Mouse (Mus musculus): ENCODE data around the gene Hax1.

Hax1 gene

GRCm38 (mm10) chr3:89998612-89999054 is at the start of gene Hax1:
Gene Hax1 (minus strand): TSS chr3:89998780.
- peak; percentile 97 for DNase-seq

GRCm38 (mm10) chr3:90036263-90036662 is 37.7 kb upstream of the Hax1 start:
- no peak for DNase-seq

DNA sequence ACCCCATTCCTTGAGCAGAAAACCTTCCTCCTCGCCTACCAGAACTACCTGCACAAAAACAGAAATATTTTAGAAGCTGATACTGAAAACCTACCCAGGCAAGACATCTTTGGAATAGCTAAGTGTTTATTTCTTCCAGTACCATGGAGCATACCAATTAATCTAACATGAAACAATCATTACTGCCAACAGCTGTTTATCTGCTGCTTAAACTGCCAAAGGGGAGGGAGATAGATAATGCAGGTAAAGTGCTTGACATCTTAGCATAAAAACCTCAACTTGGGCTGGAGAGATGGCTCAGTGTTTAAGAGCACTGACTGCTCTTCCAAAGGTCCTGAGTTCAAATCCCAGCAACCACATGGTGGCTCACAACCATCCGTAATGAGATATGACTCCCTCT is 36.1 kb upstream of the Hax1 start:
- DNase-seq, result no peak

DNA sequence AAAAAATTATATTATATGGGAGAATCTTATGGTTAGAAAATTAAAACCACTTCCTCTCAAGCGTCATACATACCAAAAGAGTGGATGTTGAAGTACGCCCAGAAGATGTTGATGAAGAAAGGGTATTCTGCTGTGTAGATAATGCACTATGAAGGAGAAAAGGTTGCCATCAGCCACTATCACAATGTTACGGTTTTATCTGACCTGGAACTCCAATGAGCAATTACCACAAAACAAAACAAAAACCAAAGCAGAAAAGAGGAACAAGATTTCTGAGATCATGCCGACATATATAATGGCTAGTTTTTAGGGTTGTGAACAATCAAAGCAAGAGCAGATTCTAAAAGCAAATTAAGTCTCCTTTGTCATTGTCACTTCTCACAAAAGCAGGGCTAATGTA is 18.0 kb upstream of the Hax1 start:
- no peak for DNase-seq

DNA sequence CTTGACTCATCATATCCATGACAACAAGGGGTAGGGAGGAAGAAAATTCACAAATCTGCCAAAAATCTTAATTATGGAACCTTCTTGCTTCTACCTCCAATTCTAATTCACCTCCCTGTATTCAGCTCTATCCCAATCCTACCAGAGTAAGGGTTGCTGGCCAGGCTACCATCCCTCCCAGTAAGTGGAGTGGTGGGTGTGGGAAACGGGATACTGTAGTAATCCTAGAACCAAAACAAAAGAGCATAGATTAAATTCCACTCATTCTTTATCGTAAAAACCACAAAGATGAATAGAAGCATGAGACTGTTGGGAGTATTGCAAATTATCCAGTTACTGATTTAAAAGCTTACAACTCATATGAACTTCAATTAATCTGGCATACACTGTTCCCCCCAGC is 11.7 kb upstream of the Hax1 start:
- DNase-seq, result no peak

GRCm38 (mm10) chr3:90004091-90004796 is 5.7 kb upstream of the Hax1 start:
- no peak for DNase-seq

- no peak for DNase-seq
These were observed 1.2 kb upstream of the Hax1 start for GRCm38 (mm10) chr3:89999830-90000229.

DNA sequence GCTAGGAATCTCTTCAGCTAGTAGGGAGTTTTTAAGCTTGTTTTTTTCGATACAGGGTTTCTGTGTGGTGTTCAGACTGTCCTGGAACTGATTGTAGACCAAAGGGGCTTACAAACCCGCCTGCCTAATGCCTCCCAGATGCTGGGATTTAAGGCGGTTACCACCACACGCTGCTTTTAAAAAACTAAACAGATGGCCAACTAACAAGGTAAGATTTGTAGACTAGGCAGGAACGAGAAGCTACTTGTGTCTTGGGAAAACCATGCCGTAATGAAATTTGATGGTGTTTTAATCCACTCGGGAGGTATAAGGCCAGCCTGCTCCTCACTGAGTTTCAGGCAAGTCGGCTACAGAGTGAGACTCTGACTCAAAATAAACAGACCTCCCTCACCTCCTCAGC is 510 bp upstream of the Hax1 start:
- no peak for DNase-seq

DNA sequence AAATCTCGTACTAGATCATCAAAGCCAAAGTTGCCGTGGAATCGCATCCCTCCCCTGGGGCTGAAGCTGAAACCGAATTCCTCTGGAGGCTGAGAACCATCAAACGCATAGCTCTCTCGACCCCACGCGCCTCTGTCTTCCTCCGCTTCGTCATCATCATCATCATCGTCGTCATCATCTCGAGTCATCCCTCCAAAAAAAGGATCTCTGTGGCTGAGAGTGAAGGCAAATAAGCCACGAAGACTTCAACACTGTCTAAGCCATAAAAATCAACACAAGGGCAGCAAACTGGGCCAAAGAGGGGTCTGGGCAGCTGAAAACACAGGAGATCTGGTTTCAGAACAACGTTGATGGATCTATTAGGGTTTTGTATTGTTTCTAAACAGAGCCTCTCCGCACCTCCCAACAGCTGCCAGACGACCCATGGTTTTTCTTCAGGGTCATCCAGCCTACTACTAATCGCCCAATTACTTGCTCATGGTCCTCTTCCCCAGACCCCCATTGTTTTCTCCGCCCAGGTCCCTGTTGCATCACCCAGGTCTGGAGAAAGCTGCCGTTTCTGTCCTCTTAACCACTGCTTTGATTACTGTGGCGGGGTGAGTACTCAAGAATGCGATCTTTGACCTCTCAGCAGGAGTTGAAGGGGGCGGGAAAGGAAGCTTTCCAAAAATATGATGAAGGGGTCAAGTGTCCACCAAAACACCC is 637 bp downstream of the Hax1 start:
- DNase-seq, result no peak

DNA sequence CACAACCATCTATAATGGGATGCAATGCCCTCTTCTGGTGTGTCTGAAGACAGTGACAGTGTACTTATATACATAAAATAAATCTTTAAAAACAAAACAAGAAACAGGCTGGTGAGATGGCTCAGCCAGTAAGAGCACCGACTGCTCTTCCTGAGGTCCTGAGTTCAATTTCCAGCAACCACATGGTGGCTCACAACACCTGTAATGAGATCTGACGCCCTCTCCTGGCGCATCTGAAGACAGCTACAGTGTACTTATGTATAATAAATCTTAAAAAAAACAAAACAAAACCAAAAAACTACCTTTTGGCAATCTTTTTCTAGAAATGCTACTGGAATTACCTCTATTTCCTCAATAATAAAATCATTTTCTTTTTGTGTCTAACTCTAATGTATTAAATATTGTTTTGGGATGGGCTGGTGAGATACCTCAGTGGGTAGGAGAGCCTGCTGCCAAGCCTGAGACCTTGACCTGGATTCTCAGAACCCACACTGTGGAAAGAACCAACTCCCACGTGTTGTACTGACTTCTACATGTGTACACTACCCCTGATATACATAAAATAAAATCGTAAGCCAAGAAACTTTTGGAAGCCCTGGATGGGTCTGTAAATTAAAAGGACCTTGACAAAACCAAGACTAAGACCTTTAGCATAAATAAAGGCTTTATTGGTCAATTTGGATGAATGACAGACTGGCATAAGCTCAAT is 3.6 kb downstream of the Hax1 start:
- DNase-seq, result no peak

GRCm38 (mm10) chr3:89987822-89988221 is 10.8 kb downstream of the Hax1 start:
- DNase-seq, result no peak

DNA sequence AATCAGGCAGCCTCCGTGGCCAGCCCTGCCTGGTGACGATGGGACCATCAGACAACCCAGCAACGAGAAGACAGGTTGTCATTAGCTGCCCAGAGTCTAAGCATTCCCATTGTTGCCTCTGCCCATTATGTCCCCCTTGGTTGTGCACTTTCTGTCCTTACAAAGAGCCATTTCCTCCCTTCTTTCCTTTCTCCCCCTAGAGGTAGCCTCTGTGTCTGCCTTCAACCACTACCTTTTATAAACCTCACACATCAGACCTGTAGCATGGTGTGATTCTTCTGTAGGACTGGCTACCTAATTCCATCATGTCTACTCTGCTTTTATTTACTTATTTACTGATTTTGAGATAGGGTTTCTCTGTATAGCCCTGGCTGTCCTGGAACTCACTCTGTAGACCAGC is 11.4 kb downstream of the Hax1 start:
- no peak for DNase-seq

DNA sequence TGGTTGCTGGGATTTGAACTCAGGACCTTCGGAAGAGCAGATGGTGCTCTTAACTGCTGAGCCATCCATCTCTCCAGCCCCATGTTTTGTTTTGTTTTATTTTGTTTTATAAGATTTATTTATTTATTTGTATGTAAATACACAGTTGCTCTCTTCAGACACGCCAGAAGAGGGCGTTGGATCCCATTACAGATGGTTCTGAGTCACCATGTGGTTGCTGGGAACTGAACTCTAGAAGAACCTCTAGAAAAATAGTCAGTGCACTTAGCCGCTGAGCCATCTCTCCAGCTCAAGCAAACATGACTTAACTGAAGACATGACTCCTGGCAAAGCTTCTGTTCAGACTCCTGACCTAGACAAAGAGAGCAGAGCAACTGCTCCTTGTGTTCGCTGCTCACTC is 16.2 kb downstream of the Hax1 start:
- no peak for DNase-seq

DNA sequence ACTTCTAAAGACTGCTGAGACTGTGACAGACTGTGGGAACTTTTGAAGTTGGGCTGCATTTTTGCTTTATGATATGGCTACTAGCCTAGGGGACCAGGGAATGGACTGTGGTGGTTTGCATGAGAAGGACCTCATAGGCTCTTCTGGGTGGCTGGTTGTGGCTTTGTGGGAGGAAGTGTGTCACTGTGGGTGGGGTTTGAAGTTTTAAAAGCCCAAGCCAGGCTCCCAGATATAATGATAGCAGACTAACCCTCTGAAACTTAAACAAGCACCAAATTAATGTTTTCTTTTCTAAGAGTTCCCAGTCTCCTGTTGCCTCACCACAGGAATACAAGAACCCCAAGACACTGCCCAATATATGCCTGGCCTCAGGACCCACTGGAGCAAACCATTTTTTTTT is 21.7 kb downstream of the Hax1 start:
- no peak for DNase-seq

DNA sequence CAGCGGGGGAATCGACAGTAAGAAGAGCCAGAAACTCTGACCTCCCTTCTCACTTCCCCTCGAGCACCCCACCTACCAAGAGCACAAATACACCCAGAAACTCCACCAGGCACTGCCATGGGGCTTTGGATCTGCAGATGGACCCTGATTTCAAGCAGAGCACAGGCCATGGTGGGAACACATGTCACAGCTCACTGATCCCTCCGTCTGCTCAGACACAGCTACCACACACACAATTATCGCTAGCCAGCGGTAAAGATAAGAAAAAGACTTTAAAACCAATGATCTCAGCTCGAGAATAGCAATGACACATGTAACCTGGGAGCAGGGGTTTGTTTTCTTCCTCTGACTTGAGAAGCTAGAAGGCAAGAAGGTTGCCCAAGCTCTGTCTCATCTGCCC is 30.1 kb downstream of the Hax1 start:
- DNase-seq, result no peak

GRCm38 (mm10) chr3:89966946-89967345 is 31.6 kb downstream of the Hax1 start:
- DNase-seq, result peak; percentile 46

DNA sequence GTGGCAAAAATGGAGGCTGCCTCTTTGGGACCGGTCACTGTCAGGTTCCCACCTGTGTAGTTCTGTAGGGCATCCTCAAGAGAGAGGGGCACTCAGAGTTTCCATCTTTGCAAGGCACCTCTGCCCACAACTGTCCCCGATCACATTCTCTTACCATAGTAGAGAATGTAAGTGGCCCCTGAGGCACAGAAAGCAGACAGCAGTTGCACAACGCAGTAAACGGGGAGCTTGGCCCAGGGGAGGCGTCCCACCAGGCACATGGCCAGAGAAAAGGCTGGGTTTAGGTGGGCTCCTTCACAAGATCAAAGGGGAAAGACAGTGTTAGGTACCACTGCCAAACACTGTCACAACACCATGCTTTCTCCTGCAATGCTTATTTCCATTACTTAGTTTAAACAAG is 32.6 kb downstream of the Hax1 start:
- no peak for DNase-seq

GRCm38 (mm10) chr3:89965557-89965956 is 33.0 kb downstream of the Hax1 start:
- no peak for DNase-seq

DNA sequence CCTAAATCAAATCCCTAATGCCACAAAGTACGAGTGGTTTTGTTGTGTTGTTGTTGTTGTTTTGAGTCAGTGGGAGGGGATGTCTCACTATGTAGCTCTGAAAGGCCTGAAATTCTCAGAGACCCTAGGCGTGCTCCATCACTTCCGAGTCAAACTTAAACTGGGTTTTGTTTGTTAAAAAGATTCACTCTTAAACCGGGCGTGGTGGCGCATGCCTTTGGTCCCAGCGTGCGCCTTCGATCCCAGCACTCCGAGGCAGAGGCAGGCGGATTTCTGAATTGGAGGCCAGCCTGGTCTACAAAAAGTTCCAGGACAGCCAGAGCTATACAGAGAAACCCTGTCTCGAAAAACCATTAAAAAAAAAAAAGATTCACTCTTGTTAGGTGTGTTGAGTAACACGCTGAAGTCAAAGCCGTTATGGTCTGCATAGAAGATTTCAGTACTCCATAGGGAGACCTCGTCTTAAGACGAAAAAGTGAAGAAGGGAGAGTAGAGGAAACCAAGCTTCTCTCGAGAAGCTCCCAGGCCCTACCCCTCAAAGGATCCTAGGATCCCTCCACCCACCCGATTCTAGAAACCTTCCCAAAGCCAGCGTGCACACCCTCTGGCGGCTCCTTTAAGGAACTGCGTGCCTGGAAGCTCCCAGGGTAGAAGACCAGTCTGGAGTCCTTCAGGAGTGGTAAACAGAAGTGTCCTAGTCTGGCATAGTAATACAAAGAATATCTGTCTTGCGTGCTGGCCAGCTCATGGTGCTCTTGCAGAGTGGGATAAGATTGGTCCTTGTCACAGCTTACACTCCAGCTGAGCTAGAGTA is 34.4 kb downstream of the Hax1 start:
- DNase-seq, result peak; percentile 85

DNA sequence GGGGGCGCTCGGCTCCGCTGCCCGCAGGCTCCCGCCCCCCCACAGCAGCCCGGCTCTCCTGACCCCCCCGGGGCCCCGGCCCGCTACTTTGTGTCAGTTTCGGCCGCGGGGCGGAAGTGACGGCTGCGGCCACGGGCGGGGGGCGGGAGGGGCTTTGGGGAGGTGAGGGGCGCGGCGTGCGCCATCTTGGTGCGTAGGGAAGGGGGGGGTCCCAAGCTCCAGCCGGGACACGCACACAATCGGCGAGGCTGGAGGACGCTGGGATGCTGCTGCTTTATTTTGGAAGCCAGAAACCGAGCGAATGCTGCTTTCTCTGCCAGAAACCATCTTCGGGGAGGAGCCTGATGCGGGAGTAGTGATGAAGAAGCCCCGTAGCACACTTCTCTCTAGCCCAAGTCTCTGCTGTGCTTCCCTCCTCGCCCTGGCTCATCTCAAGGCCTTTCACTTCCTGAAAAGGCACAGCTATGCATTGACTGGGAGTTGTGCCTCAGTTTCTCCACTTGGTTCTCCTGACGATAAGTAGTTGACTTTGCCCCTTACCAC is 35.3 kb downstream of the Hax1 start, which contains the start of gene Atp8b2:
Atp8b2 (minus strand) TSS at position 288 of the 543 bp plus-strand sequence.
- peak; percentile 86 for DNase-seq

- DNase-seq, result no peak
These were observed 35.8 kb downstream of the Hax1 start for GRCm38 (mm10) chr3:89962751-89963220.

DNA sequence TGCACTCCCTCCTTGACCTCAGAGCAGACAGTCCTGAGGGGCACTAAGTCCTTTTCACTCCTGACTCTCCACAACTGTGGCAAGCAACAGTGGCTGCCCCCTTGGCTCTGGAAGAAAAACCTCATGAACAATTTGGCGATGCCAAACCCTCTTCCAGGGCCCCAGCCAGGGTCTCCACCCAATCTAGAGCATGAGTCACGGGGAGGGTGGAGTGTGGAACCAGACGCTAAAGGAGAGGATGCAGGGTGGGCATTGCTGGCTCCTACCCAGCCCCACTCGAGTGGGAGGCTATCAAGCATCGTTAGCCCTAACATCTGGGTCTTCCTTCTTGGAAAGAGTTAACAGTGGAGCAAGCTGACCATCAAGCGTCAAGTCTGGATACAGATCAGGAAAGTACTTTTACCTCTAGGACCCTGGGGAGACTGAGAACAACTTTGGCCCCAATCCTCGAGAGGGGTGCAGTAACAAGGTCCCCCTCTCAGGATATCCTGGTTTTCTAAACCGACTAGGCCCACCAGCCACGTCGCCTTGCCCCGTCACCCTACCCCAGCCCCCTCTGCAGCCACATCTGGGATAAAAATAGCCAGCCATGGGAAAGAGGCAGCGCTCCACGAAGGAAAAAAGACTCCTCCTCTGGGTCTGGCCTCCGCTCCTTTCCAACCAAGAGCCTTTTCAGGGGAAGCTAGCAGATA is 36.4 kb downstream of the Hax1 start:
- peak; percentile 38 for DNase-seq
